Mouse (Mus musculus): ENCODE results near the gene Gm45062.
A peak's percentile ranks its signal among the peaks of the same experiment; 100 is the strongest.

DNA sequence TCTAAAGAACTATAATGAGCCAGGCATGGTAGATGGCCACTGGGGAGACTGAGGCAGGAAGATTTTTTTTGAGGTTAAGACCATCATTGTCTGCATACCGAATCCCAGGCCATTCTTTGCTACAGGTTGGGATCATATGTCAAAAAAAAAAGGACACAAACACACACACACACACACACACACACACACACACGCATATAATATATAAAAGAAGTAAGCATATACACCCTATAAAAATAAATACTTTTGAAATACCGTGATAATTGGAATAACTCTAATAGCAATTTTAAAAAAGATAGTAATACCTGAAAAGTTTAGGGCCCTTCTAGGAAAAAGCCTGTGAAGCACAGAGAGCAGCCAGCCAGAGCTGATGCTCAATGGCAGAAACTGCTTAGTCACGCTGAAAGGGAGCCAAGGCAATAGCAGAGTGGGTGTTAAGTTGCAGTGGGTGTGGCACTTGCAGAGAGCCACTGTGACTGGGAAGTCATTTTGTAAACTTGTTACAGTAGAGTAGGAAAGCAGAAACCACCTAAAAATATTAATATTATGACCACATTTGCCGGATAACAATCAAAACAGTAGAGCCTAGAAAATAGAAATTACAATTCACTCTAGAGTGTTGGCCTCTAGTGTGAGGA, 86.1 kb downstream of the Gm45062 start:
- TF ChIP-seq MAFK (IDR thresholded peaks at IDR 0.05; ENCODE audit: insufficient read depth, low read depth, low read length) (peak; percentile 82), CHD2 (IDR thresholded peaks at IDR 0.05; ENCODE audit: low read depth, low read length) (no peak), HCFC1 (IDR thresholded peaks at IDR 0.05; ENCODE audit: borderline replicate concordance, insufficient read depth, low read length) (no peak), ZC3H11A (IDR thresholded peaks at IDR 0.05; ENCODE audit: borderline replicate concordance, low read depth, low read length) (no peak), ZNF384 (IDR thresholded peaks at IDR 0.05; ENCODE audit: low read depth, low read length) (no peak)
